Mouse (Mus musculus) forebrain, embryonic 10.5 days (tissue): ENCODE results near the gene Rabep1. TPM values are rescaled to one million over a fixed set of nuclear protein-coding genes. Genes with fewer than 3 reads are reported as not detected.
"Not testable (repeated sequence)": the region's sequence is repeated elsewhere in the genome, so short reads cannot be mapped to it uniquely, and the experiment has no call there.

ENCODE experiments used
- DNase-seq: peaks from one replicate; pipeline ENCODE4 v3.0.0-alpha.2; 2017; ENCODE audit warnings: low spot score; ENCODE audit errors: extremely low spot score
- H3K27ac ChIP-seq: fragments of 300-500 bp; sonication (generic); 2 replicates; pipeline ENCODE4 v1.5.1; 2016; ENCODE audit warnings: mild to moderate bottlenecking
- H3K27me3 ChIP-seq: fragments of 300-500 bp; sonication (generic); 2 replicates; pipeline ENCODE4 v1.6.1; 2016; ENCODE audit warnings: mild to moderate bottlenecking; ENCODE audit not compliant: poor library complexity, severe bottlenecking
- H3K36me3 ChIP-seq: fragments of 300-500 bp; sonication (generic); replicated peaks from 2 replicates; pipeline ENCODE4 v1.6.1; 2016; ENCODE audit warnings: mild to moderate bottlenecking, moderate library complexity
- H3K4me1 ChIP-seq: fragments of 300-500 bp; sonication (generic); 2 replicates; pipeline ENCODE4 v1.6.1; 2016
- H3K4me3 ChIP-seq: fragments of 300-500 bp; sonication (generic); 2 replicates; pipeline ENCODE4 v1.5.1; 2016; ENCODE audit warnings: mild to moderate bottlenecking, moderate library complexity
- H3K9me3 ChIP-seq: fragments of 300-500 bp; sonication (generic); 2 replicates; pipeline ENCODE4 v1.6.1; 2016; ENCODE audit warnings: mild to moderate bottlenecking, moderate library complexity
- WGBS: fragments of 180-500 bp; shearing (Covaris S2); methylation state at CpG from one replicate; pipeline ENCODE4 v1.1.7; 2016; 5-methylcytosine and 5-hydroxymethylcytosine counted together
- polyA plus RNA-seq: library from polyadenylated mRNA; unstranded; fragments of >200 nt; fragmentation: Nextera tagmentation; extraction: Ambion mirVana; gene quantifications from 2 replicates; pipeline ENCODE4 v1.2.1, GENCODE M21; 2016

The Rabep1 gene
- polyA plus RNA-seq, 1 experiment from 2014 or later = 33.2 TPM

- peaks cover 9% of the 10 kb centered on the region for H3K36me3 ChIP-seq
- no peak overlapping the region for H3K4me3 ChIP-seq
- H3K4me1 ChIP-seq = no peaks in the 10 kb centered on the region
- 98% methylated on average over 1 of the region's 1 CpGs for whole genome bisulfite sequencing
- no peaks in the 10 kb centered on the region for H3K9me3 ChIP-seq
- no peak overlapping the region for H3K27ac ChIP-seq
- no peak for DNase-seq
- H3K27me3 ChIP-seq = no peaks in the 10 kb centered on the region
Observed at GRCm38 (mm10) chr11:70873846-70874613, 29.5 kb downstream of the Rabep1 start.

- peaks cover 23% of the 10 kb centered on the region for H3K36me3 ChIP-seq
Observed at GRCm38 (mm10) chr11:70877670-70878069, 33.1 kb downstream of the Rabep1 start.

GRCm38 (mm10) chr11:70882905-70883430 lies 38.4 kb downstream of the Rabep1 start:
- H3K36me3 ChIP-seq = peaks cover 62% of the 10 kb centered on the region

More at GRCm38 (mm10) chr11:70877670-70878069, 33.1 kb downstream of the Rabep1 start:
- no peaks in the 10 kb centered on the region for H3K9me3 ChIP-seq
- no peak for DNase-seq
- H3K4me1 ChIP-seq = no peaks in the 10 kb centered on the region
- no peak overlapping the region for H3K27ac ChIP-seq
- H3K4me3 ChIP-seq = no peak overlapping the region
- H3K27me3 ChIP-seq = no peaks in the 10 kb centered on the region
- 95% methylated on average over 7 of the region's 7 CpGs for WGBS

GRCm38 (mm10) chr11:70890643-70891042 lies 46.1 kb downstream of the Rabep1 start:
- peaks cover 81% of the 10 kb centered on the region for H3K36me3 ChIP-seq

More at GRCm38 (mm10) chr11:70882905-70883430, 38.4 kb downstream of the Rabep1 start:
- Histone ChIP-seq H3K9me3 (no peaks in the 10 kb centered on the region), H3K4me3 (no peak overlapping the region), H3K27ac (no peak overlapping the region), H3K4me1 (no peaks in the 10 kb centered on the region), H3K27me3 (no peaks in the 10 kb centered on the region)
- no peak for DNase-seq
- WGBS = 91% methylated on average over 3 of the region's 3 CpGs

GRCm38 (mm10) chr11:70891616-70892015 lies 47.0 kb downstream of the Rabep1 start:
- Histone ChIP-seq H3K4me1 (no peaks in the 10 kb centered on the region), H3K4me3 (no peak overlapping the region), H3K36me3 (peaks cover 82% of the 10 kb centered on the region), H3K27me3 (no peaks in the 10 kb centered on the region), H3K27ac (no peak overlapping the region), H3K9me3 (peaks cover 5% of the 10 kb centered on the region; the same call in 1 of the 2 replicates)
- no peak for DNase-seq

More at GRCm38 (mm10) chr11:70890643-70891042, 46.1 kb downstream of the Rabep1 start:
- Histone ChIP-seq H3K27me3 (no peaks in the 10 kb centered on the region), H3K4me3 (no peak overlapping the region), H3K9me3 (peaks cover 5% of the 10 kb centered on the region; the same call in 1 of the 2 replicates), H3K4me1 (no peaks in the 10 kb centered on the region), H3K27ac (no peak overlapping the region)
- no peak for DNase-seq
- WGBS = 89% methylated on average over 2 of the region's 2 CpGs

- H3K4me3 ChIP-seq = no peak overlapping the region
- H3K27ac ChIP-seq = no peak overlapping the region
- no peak for DNase-seq
- H3K27me3 ChIP-seq = no peaks in the 10 kb centered on the region
- H3K9me3 ChIP-seq = peaks cover 5% of the 10 kb centered on the region; the same call in 1 of the 2 replicates
- WGBS = 93% methylated on average over 3 of the region's 3 CpGs
- peaks cover 62% of the 10 kb centered on the region for H3K36me3 ChIP-seq
- no peaks in the 10 kb centered on the region for H3K4me1 ChIP-seq
Observed at GRCm38 (mm10) chr11:70897680-70898079, 53.1 kb downstream of the Rabep1 start.

GRCm38 (mm10) chr11:70898182-70898581 lies 53.6 kb downstream of the Rabep1 start:
- H3K36me3 ChIP-seq = peaks cover 63% of the 10 kb centered on the region
- 94% methylated on average over 5 of the region's 5 CpGs for WGBS
- not testable (repeated sequence) for H3K4me3 ChIP-seq, H3K9me3 ChIP-seq, H3K27me3 ChIP-seq, DNase-seq, H3K4me1 ChIP-seq, H3K27ac ChIP-seq

- Histone ChIP-seq H3K9me3 (no peaks in the 10 kb centered on the region), H3K4me1 (no peaks in the 10 kb centered on the region), H3K27me3 (no peaks in the 10 kb centered on the region), H3K4me3 (no peak overlapping the region), H3K36me3 (peaks cover 76% of the 10 kb centered on the region), H3K27ac (no peak overlapping the region)
- DNase-seq = no peak
- WGBS = 89% methylated on average over 3 of the region's 3 CpGs
Observed at GRCm38 (mm10) chr11:70906681-70907080, 62.1 kb downstream of the Rabep1 start.

GRCm38 (mm10) chr11:70911323-70911722 lies 66.7 kb downstream of the Rabep1 start:
- no peaks in the 10 kb centered on the region for H3K9me3 ChIP-seq
- H3K36me3 ChIP-seq = peaks cover 72% of the 10 kb centered on the region
- H3K4me1 ChIP-seq = no peaks in the 10 kb centered on the region
- no peak overlapping the region for H3K27ac ChIP-seq
- no peak overlapping the region for H3K4me3 ChIP-seq
- WGBS = 94% methylated on average over 3 of the region's 3 CpGs
- no peak for DNase-seq
- no peaks in the 10 kb centered on the region for H3K27me3 ChIP-seq

- Histone ChIP-seq H3K9me3 (no peaks in the 10 kb centered on the region), H3K27me3 (no peaks in the 10 kb centered on the region), H3K36me3 (peaks cover 71% of the 10 kb centered on the region), H3K4me1 (no peaks in the 10 kb centered on the region), H3K27ac (no peak overlapping the region), H3K4me3 (no peak overlapping the region)
- no peak for DNase-seq
- WGBS = 87% methylated on average over 1 of the region's 1 CpGs
Observed at GRCm38 (mm10) chr11:70911920-70912319, 67.3 kb downstream of the Rabep1 start.

GRCm38 (mm10) chr11:70917896-70918295 lies 73.3 kb downstream of the Rabep1 start:
- Histone ChIP-seq H3K9me3 (no peaks in the 10 kb centered on the region), H3K4me3 (no peak overlapping the region), H3K27ac (no peak overlapping the region), H3K36me3 (peaks cover 74% of the 10 kb centered on the region), H3K27me3 (no peaks in the 10 kb centered on the region), H3K4me1 (no peaks in the 10 kb centered on the region)
- WGBS = 92% methylated on average over 2 of the region's 2 CpGs
- no peak for DNase-seq

- H3K4me3 ChIP-seq = no peak overlapping the region
- H3K36me3 ChIP-seq = peaks cover 83% of the 10 kb centered on the region
- H3K27ac ChIP-seq = no peak overlapping the region
- no peaks in the 10 kb centered on the region for H3K9me3 ChIP-seq
- no peaks in the 10 kb centered on the region for H3K27me3 ChIP-seq
- no peak for DNase-seq
- H3K4me1 ChIP-seq = no peaks in the 10 kb centered on the region
- 95% methylated on average over 4 of the region's 4 CpGs for WGBS
Observed at GRCm38 (mm10) chr11:70919524-70919923, 74.9 kb downstream of the Rabep1 start.

- WGBS = 93% methylated on average over 5 of the region's 5 CpGs
- H3K27me3 ChIP-seq = no peaks in the 10 kb centered on the region
Observed at GRCm38 (mm10) chr11:70931461-70931860, 86.9 kb downstream of the Rabep1 start.

More at GRCm38 (mm10) chr11:70931461-70931860, 86.9 kb downstream of the Rabep1 start:
- H3K27ac ChIP-seq = no peak overlapping the region
- H3K4me3 ChIP-seq = no peak overlapping the region
- peaks cover 84% of the 10 kb centered on the region for H3K36me3 ChIP-seq
- no peak for DNase-seq
- H3K4me1 ChIP-seq = no peaks in the 10 kb centered on the region
- H3K9me3 ChIP-seq = no peaks in the 10 kb centered on the region
